Mouse (Mus musculus) intestine, embryonic 15.5 days (tissue): ENCODE results near the gene H2al1e. TPM values are rescaled to one million over a fixed set of nuclear protein-coding genes. Genes with fewer than 3 reads are reported as not detected.
"Not testable (repeated sequence)": the region's sequence is repeated elsewhere in the genome, so short reads cannot be mapped to it uniquely, and the experiment has no call there.

Source experiments
- ATAC-seq: fragments of 200-750 bp; cut with Nextera tagmentation; 2 replicates; pipeline ENCODE4 v1.8.0; 2017; ENCODE audit warnings: moderate TSS enrichment, moderate library complexity
- H3K27ac ChIP-seq: fragments of 300-500 bp; sonication (generic); 2 replicates; pipeline ENCODE4 v1.5.1; 2015; ENCODE audit warnings: mild to moderate bottlenecking, inconsistent platforms
- H3K27me3 ChIP-seq: fragments of 300-500 bp; sonication (generic); replicated peaks from 2 replicates; pipeline ENCODE4 v1.6.1; 2015; ENCODE audit warnings: inconsistent platforms
- H3K36me3 ChIP-seq: fragments of 300-500 bp; sonication (generic); 2 replicates; pipeline ENCODE4 v1.6.1; 2015; ENCODE audit warnings: inconsistent platforms
- H3K4me1 ChIP-seq: fragments of 300-500 bp; sonication (generic); replicated peaks from 2 replicates; pipeline ENCODE4 v1.6.1; 2015; ENCODE audit warnings: inconsistent platforms
- H3K4me2 ChIP-seq: fragments of 300-500 bp; sonication (generic); replicated peaks from 2 replicates; pipeline ENCODE4 v1.6.1; 2015; ENCODE audit warnings: mild to moderate bottlenecking, inconsistent platforms
- H3K4me3 ChIP-seq: fragments of 300-500 bp; sonication (generic); replicated peaks from 2 replicates; pipeline ENCODE4 v1.5.1; 2015; ENCODE audit warnings: inconsistent platforms
- H3K9ac ChIP-seq: fragments of 300-500 bp; sonication (generic); 2 replicates; pipeline ENCODE4 v1.6.1; 2015; ENCODE audit warnings: inconsistent platforms
- H3K9me3 ChIP-seq: fragments of 300-500 bp; sonication (generic); 2 replicates; pipeline ENCODE4 v1.6.1; 2016; ENCODE audit warnings: inconsistent platforms
- WGBS: fragments of 180-500 bp; shearing (Covaris S2); methylation state at CpG from one replicate; pipeline ENCODE4 v1.1.7; 2015; 5-methylcytosine and 5-hydroxymethylcytosine counted together
- polyA plus RNA-seq: library from polyadenylated mRNA; unstranded; fragments of >200 nt; fragmentation: Nextera tagmentation; extraction: Ambion mirVana; gene quantifications from 2 replicates; pipeline ENCODE4 v1.2.1, GENCODE M21; 2015

Gene H2al1e
- polyA plus RNA-seq, 1 experiment from 2014 or later: not detected

- H3K9ac ChIP-seq, H3K27ac ChIP-seq, H3K36me3 ChIP-seq, H3K27me3 ChIP-seq, ATAC-seq, H3K4me2 ChIP-seq, H3K4me3 ChIP-seq, H3K4me1 ChIP-seq, H3K9me3 ChIP-seq: not testable (repeated sequence)
- WGBS: no CpG with 5 or more reads among the region's 6 CpGs
These were observed 3.1 kb downstream of the H2al1e start, which contains the start of gene H2al1f for GRCm38 (mm10) chrX:11314858-11315257. Gene H2al1f, plus strand, starts transcription at chrX:11315158.

DNA sequence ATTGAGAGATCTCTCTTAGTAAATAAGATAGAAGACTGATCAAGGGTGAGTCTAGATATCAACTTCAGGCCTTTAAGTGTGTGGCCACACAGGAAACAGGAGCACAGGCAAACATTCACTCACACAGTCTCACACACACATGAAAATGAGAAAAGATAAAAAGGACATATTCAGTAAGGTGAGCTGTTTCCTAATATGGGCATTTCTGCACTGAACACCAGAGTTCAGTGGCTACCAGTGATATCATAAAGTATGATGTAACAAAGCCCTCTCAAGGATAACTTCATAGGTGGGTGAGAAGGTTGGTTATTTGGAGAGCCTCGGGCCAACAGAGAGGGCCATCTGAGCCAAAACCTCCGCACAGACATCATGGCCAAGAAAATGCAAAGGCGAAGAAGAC, 6.2 kb downstream of the H2al1e start, which contains the start of gene H2al1g:
TSS of gene H2al1g (plus strand) at position 301 of the 400 bp plus-strand sequence.
- not testable (repeated sequence) for H3K36me3 ChIP-seq, H3K4me1 ChIP-seq, H3K27me3 ChIP-seq, H3K4me2 ChIP-seq, H3K27ac ChIP-seq, H3K4me3 ChIP-seq, ATAC-seq, H3K9me3 ChIP-seq, H3K9ac ChIP-seq
- no CpG with 5 or more reads among the region's 3 CpGs for WGBS

- whole genome bisulfite sequencing: no CpG with 5 or more reads among the region's 6 CpGs
- not testable (repeated sequence) for ATAC-seq
These were observed 9.5 kb downstream of the H2al1e start, which contains the start of gene H2al1h for GRCm38 (mm10) chrX:11321192-11321591. Gene H2al1h, plus strand, starts transcription at chrX:11321492.

DNA sequence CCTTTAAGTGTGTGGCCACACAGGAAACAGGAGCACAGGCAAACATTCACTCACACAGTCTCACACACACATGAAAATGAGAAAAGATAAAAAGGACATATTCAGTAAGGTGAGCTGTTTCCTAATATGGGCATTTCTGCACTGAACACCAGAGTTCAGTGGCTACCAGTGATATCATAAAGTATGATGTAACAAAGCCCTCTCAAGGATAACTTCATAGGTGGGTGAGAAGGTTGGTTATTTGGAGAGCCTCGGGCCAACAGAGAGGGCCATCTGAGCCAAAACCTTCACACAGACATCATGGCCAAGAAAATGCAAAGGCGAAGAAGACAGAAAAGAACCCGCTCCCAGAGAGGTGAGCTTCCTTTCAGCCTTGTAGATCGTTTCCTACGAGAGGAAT, 12.6 kb downstream of the H2al1e start, which contains the start of gene H2al1i:
TSS of gene H2al1i (plus strand) at position 301 of the 400 bp plus-strand sequence.
- ATAC-seq, H3K9me3 ChIP-seq, H3K4me3 ChIP-seq, H3K27me3 ChIP-seq, H3K4me1 ChIP-seq, H3K4me2 ChIP-seq, H3K36me3 ChIP-seq, H3K9ac ChIP-seq, H3K27ac ChIP-seq: not testable (repeated sequence)
- WGBS: 89% methylated on average over 2 of the region's 5 CpGs

More at GRCm38 (mm10) chrX:11321192-11321591, 9.5 kb downstream of the H2al1e start, which contains the start of gene H2al1h:
- H3K27ac ChIP-seq, H3K9ac ChIP-seq, H3K36me3 ChIP-seq, H3K4me3 ChIP-seq, H3K4me2 ChIP-seq, H3K4me1 ChIP-seq, H3K9me3 ChIP-seq, H3K27me3 ChIP-seq: not testable (repeated sequence)

GRCm38 (mm10) chrX:11327522-11327921, 15.8 kb downstream of the H2al1e start, which contains the start of gene H2al1j:
Gene H2al1j, plus strand, starts transcription at chrX:11327822.
- WGBS: 89% methylated on average over 2 of the region's 2 CpGs

GRCm38 (mm10) chrX:11345762-11346161, 34.0 kb downstream of the H2al1e start:
- no peaks in the 10 kb centered on the region for H3K9me3 ChIP-seq
- ATAC-seq: no peak
- no peaks in the 10 kb centered on the region for H3K27me3 ChIP-seq
- no peak overlapping the region for H3K4me3 ChIP-seq
- no peak overlapping the region for H3K9ac ChIP-seq
- H3K4me1 ChIP-seq: no peaks in the 10 kb centered on the region
- no peak overlapping the region for H3K4me2 ChIP-seq
- no peak overlapping the region for H3K27ac ChIP-seq
- WGBS: 62% methylated on average over 9 of the region's 9 CpGs
- H3K36me3 ChIP-seq: no peaks in the 10 kb centered on the region

More at GRCm38 (mm10) chrX:11327522-11327921, 15.8 kb downstream of the H2al1e start, which contains the start of gene H2al1j:
- H3K9ac ChIP-seq, H3K27me3 ChIP-seq, ATAC-seq, H3K27ac ChIP-seq, H3K9me3 ChIP-seq, H3K36me3 ChIP-seq, H3K4me3 ChIP-seq, H3K4me1 ChIP-seq, H3K4me2 ChIP-seq: not testable (repeated sequence)

DNA sequence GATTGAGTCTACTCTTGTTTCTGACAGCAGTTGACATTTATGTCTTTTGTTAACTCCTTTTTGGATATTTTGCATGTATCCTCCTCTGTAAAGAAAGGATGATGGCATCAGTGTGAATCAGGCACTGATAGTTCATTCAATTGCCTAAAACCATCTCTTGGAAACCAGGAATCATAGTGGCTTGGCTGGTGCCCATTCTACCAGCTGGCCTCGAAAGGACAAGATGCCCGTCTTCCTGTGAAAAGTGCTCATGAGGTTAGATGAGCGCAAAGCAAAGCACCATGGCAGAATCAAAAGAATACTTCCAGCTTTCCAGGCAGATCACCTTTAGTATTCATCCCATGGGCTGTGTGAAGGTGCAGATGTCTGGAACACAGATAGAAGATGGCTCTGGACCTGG, 35.0 kb downstream of the H2al1e start:
- WGBS: 95% methylated on average over 3 of the region's 3 CpGs
- H3K27ac ChIP-seq: no peak overlapping the region
- H3K9ac ChIP-seq: no peak overlapping the region
- no peaks in the 10 kb centered on the region for H3K36me3 ChIP-seq
- H3K4me2 ChIP-seq: no peak overlapping the region
- ATAC-seq: no peak
- no peaks in the 10 kb centered on the region for H3K4me1 ChIP-seq
- no peaks in the 10 kb centered on the region for H3K9me3 ChIP-seq
- H3K4me3 ChIP-seq: no peak overlapping the region
- no peaks in the 10 kb centered on the region for H3K27me3 ChIP-seq

DNA sequence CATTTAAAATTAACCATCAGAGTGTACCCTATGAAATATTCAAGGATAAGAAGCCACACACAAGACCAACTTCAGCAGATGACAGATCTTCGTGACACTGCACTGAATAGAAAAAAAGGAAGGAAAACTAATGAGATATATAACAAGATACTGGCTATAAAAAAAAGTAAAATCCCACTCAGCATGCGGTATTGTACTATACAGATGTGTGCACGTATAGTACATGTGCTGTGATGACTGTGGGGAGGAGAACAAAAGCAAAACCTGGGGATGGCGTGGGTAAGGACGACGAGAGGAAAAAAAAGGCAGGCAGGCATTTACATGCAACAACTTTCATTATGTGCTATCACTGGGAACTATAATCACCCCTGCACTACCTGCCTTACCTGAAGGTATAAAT, 49.1 kb downstream of the H2al1e start:
- no peak for ATAC-seq
- H3K36me3 ChIP-seq: no peaks in the 10 kb centered on the region
- no peaks in the 10 kb centered on the region for H3K27me3 ChIP-seq
- no peak overlapping the region for H3K4me2 ChIP-seq
- no peaks in the 10 kb centered on the region for H3K4me1 ChIP-seq
- H3K27ac ChIP-seq: no peak overlapping the region
- no peak overlapping the region for H3K4me3 ChIP-seq
- H3K9me3 ChIP-seq: no peaks in the 10 kb centered on the region
- 81% methylated on average over 6 of the region's 6 CpGs for WGBS
- H3K9ac ChIP-seq: no peak overlapping the region

GRCm38 (mm10) chrX:11361261-11361660, 49.5 kb downstream of the H2al1e start:
- H3K36me3 ChIP-seq: no peaks in the 10 kb centered on the region
- H3K27ac ChIP-seq: no peak overlapping the region
- no peaks in the 10 kb centered on the region for H3K9me3 ChIP-seq
- ATAC-seq: no peak
- no peaks in the 10 kb centered on the region for H3K27me3 ChIP-seq
- H3K4me2 ChIP-seq: no peak overlapping the region
- no peaks in the 10 kb centered on the region for H3K4me1 ChIP-seq
- H3K9ac ChIP-seq: no peak overlapping the region
- H3K4me3 ChIP-seq: no peak overlapping the region
- WGBS: 93% methylated on average over 2 of the region's 2 CpGs

Other genes starting within 250 kb of the H2al1e start
- not detected in 2 replicates for gene H2al1a, start 12.7 kb upstream of the H2al1e start, polyA plus RNA-seq
- gene H2al1b, start 9.5 kb upstream of the H2al1e start, polyA plus RNA-seq: not detected in 2 replicates
- not detected in 2 replicates for gene H2al1c, start 6.3 kb upstream of the H2al1e start, polyA plus RNA-seq
- gene H2al1d, start 3.1 kb upstream of the H2al1e start, polyA plus RNA-seq: not detected in 2 replicates
- not detected in 2 replicates for gene H2al1f, start 3.2 kb downstream of the H2al1e start, polyA plus RNA-seq
- not detected in 2 replicates for gene H2al1g, start 6.3 kb downstream of the H2al1e start, polyA plus RNA-seq
- not detected in 2 replicates for gene H2al1h, start 9.6 kb downstream of the H2al1e start, polyA plus RNA-seq
- gene H2al1i, start 12.7 kb downstream of the H2al1e start, polyA plus RNA-seq: not detected in 2 replicates
- gene H2al1j, start 15.9 kb downstream of the H2al1e start, polyA plus RNA-seq: not detected in 2 replicates